Mouse (Mus musculus) frontal cortex, postnatal 10 days (tissue): ENCODE data around the gene Cacna2d2.
A peak's percentile ranks its signal among the peaks of the same experiment; 100 is the strongest.
"Not testable (repeated sequence)": the region's sequence is repeated elsewhere in the genome, so short reads cannot be mapped to it uniquely, and the experiment has no call there.

ENCODE experiments used
- DNase-seq, 2 experiments: peaks; one replicate each; pipeline ENCODE4 v3.0.0; 2022; ENCODE audit warnings: low spot score in 2 of 2, mixed read lengths in 1 of 2

The Cacna2d2 gene

DNA sequence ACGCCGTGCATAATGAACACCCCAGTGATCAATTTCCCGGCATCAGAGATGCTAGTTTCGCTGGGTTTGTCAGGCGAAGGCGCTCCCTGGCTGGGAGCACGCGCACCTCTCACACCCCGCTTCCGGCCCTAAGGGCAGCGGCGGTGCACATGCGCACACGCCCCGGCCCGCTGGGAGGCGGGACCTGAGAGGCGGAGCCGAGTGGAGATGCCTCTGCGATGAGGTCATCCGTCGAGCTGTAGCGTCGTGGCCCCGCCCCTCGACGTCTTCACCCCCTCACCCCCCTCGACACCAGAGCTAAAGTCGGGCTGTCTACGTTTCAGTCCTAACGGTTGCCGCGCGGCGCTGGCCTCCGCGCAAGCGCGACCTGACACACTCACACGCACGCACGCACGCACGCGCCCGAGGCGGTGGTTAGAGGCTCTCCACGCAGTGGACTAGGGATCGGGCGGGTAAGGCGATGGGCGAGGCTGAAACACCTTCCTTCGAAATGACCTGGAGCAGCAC lies 155.0 kb downstream of the Cacna2d2 start:
- DNase-seq = peak; percentile 92

DNA sequence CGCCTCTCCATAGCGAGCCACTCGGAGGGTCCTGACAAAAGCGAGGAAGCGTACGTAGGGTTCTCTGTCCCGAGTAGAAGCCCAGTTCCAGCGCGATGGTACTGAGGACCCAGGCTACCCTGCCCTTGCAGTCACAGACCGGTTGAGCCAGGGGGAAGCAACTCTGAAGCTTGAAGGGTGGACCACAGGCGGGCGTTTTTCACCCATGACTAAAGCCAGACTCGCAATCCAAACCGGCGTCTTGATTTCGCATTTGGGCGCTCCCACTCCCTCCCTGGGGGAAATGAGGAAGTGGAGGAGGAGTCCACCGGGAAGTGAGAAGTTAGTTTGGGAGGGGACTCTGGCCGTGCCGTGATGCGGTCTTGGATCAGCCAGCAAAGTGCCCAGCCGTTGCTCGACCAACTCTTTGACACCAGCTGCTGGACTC lies 155.6 kb downstream of the Cacna2d2 start:
- DNase-seq = no peak

DNA sequence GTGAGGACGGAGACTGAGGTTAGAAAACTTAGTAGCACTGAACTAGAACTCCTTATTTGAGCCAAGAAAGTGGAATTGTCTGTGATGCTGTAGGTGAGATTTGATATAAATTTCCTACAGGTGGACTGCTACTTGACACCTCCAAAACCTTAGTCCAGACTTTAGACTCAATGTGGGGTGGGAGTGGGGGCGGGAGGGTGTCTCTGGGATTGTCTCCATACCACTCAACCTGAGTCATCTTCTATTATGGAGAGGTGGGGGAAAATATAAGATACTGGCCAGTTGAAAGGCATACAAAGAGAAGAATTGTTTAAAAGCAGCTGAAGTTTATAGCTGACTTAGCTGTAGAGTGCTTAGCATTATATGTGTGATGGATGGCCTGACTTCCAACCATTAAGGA lies 156.3 kb downstream of the Cacna2d2 start:
- DNase-seq = no peak

DNA sequence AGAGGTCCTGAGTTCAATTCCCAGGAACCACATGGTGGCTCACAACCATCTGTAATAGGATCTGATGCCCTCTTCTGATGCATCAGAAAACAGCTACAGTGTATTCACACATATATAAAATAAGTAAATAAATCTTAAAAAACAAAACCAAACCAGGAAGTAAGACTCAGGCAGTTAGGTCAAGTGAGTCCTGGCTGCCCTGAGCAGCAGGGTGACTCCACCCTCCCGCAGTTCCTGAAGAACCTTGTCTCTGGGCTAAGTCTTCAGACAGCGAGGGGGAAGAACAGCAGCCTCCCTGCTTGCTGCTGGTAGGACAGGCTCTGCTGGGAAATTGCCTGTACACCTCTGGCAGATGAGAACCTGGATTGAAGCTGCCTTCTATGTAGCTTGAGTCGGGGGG lies 156.9 kb downstream of the Cacna2d2 start:
- no peak for DNase-seq

DNA sequence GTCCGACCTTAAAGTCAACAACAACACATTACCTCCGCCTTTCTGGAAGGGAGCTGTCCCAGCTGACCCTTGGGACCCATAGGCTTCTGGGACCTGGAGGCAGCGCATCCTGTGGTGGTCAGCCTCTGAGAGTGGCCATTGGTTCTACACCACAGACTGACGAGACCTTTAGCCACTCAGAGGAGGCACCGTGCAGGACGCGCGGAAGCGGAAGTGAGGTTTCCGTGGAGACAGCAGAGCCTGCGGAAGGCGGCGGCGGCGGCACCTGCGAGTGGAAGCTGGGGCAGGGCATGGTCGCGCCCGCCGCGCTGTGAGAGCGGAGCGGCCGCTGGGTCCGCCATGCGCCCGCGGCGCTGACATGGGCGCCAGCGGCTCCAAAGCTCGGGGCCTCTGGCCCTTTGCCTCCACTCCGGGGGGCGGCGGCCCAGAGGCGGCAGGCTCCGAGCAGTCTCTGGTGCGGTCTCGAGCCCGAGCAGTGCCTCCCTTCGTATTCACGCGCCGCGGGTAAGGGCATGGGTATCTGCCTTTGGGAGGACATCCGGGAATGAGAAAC lies 163.7 kb downstream of the Cacna2d2 start, which contains the start of gene Tusc2:
Gene Tusc2, plus strand, starts transcription at position 227 of the 553 bp plus-strand sequence.
- peak; percentile 91 to 93 for DNase-seq

DNA sequence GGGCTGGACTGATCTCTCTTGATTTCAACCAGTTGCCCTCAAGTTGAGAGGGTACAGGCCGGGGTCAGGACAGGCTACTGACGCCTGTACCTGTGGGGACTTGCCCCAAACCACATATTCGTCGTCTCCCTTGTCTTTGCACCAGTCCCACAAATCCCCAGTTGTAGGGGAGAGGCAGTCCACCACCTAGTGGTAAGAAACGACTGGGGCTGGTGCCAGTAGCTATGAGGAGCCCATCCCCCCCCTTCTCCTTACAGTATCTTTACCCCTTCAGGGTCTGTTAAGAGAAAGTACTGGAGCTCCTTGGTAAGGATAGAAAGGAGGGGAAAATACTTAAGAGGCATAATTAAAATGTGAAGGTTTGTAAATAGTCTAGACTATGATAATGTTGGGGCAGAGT lies 166.1 kb downstream of the Cacna2d2 start:
- DNase-seq = not testable (repeated sequence)

DNA sequence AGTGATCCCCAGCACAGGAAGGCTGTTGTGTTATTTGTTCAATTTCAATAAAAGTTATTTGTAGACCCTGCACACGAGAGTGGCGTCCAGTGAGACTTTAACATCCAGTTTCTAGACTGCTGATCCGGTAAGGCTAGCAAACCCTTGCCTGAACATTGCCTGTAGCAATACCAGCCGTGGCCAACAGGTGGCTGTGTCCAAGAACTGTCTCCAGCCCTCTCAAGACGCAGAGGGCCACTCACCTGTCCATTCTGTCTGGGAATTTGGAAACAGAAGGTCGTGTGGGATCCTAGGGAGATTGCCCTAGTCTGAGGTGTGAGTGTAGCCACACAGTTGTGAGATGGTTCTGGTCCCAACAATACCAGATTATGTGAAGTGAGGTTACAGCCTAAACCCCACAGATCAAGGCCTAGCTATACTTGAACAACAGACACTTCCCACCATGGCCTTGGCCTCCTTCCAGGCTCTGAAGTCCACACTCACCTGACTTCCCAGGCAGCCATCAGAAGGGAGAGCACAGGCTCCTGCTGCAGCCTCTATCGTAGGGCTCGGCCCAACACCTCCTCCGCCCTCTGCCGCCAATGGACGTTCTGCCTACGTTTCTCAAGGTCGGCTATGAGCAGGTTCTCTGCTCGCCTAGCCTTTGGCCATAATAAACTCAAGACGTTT lies 166.8 kb downstream of the Cacna2d2 start:
- peak in 1 of 2 experiments; percentile 67 for DNase-seq

DNA sequence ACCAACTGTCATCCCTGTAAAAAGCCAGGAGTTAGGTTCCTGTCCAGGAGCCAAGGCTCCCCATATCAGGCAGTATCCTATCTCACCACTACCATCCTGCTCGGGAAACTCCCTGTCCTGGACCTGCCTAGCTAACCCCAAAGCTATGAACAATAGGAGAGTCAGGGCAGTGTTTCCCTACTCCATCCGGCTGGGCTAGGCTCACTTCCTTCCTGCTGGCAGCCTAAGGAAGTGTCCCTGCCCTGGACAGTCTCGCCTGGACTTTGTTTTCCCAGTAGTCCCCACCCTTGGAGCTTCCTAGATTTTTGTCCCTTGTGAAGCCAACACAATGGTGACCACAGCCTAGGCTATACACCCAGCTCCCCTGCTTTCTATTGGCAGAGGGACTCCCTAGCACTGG lies 167.4 kb downstream of the Cacna2d2 start:
- DNase-seq = no peak

DNA sequence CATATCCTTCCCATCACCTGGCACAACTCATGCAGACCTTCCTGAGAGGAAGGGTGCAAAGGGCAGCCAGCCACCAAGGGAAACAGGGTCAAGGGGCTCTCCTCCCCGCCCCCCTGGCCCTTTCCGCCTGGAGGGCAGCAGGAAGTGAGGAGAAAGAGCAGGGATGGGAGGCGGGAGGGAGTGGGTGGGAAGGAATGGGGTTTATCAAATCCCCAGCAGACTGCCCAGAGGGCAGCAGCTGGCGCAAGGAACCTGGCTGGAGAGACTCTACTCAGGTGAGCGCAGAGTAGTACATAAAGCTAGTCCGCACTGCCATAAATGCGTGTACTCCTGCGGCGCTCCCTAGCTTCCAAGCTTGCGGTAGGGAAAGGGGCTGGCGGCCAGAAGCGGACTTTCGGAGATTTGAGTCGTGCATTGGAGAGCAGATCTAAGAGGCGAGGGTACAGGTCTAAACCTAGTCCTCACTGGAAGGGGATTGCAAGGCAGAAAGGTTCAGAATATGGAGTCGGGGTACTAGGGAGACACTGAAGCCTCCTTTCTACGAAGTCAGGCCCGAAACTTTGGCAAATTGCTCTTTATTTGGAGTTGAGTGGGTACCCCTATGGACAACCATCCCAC lies 168.4 kb downstream of the Cacna2d2 start, which contains the start of gene Hyal2:
Gene Hyal2, plus strand, starts transcription at position 244 of the 618 bp plus-strand sequence.
- DNase-seq = no peak

DNA sequence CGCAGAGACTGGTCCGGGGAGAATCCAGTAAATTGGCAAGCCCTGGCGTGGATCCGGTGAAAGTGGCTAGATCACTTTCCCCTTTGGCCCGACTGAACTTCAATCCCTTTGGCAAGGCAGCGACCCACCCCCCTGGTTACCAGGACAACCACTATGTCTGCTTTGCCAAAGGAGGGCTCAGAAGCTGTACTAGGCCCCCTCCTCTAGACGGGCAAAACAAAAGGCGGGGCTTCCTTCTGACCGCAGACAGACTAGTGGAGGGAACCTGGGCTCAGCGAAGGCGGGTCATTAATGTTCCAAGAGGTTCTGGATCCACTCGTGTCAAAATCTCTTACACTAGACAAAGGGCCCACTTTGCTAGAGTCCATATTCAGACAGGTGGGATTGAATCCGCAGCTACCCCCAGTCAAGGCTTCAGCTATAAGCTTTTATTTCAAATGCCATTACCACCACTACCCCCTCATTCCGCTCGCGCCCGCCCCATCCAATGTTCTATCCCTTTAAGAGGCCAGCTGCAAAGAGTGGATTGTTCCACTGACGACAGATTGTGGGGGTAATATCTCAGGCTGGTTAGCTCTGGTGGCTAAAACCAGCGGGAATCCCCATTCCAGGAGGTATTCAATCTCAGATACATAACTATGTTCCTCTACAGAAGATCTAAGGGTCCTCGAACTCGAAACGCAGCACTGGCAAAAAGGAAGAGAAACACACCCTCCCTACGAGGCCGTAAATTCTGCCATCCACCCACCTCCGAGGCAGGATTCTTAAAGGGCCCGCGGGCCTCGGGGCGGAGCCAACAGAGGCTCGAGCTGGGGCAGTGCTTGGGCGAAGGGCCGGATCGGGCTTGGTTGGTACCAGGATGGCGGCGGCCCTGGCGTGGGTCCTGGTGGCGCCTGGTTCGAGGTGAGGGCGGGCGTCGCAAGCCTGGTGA lies 169.2 kb downstream of the Cacna2d2 start:
- DNase-seq = peak; percentile 77 to 82

DNA sequence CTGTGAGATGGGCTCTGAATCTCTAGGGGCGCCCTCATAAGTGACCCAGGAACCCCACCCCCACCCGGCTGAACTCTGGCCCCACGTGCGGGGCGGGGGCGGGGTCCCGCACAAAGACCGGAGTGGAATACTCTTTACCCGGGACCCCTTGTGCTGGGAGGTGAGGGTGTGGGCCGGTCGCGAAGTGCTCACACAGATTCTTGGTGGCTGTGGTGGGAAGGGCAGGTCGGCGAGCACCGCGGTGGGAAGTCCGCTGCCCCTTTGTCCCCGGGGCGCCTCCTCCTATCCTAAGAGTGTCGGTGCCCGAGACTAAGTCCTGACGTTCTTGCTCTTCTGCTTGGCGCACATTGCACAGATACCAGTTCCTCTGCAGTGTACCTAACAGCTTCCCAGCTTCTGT lies 169.9 kb downstream of the Cacna2d2 start:
- no peak for DNase-seq

DNA sequence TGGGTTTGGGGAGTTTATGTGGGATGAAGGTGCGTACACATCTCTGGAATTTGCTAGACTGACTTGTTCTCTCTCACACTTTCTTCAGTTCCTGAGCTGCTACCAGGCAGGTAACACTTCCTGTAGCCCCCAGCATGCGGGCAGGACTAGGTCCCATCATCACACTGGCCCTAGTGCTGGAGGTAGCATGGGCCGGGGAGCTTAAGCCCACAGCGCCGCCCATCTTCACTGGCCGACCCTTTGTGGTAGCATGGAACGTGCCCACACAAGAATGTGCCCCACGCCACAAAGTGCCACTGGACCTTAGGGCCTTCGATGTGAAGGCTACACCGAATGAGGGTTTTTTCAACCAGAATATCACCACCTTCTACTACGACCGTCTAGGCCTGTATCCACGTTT lies 170.6 kb downstream of the Cacna2d2 start:
- no peak for DNase-seq

DNA sequence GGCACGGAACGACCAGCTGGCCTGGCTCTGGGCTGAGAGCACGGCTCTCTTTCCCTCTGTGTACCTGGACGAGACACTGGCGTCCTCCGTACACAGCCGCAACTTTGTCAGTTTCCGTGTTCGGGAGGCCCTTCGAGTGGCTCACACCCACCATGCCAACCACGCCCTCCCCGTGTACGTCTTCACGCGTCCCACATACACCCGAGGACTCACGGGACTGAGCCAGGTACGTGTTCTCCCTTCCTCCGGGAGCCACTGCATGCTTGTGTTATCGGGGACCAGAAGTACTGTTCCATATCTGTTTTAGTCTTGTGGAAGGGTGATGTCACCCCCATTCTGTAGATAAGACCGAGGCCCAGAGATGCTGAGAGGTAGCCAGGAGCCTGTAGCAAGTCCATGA lies 171.4 kb downstream of the Cacna2d2 start:
- no peak for DNase-seq

DNA sequence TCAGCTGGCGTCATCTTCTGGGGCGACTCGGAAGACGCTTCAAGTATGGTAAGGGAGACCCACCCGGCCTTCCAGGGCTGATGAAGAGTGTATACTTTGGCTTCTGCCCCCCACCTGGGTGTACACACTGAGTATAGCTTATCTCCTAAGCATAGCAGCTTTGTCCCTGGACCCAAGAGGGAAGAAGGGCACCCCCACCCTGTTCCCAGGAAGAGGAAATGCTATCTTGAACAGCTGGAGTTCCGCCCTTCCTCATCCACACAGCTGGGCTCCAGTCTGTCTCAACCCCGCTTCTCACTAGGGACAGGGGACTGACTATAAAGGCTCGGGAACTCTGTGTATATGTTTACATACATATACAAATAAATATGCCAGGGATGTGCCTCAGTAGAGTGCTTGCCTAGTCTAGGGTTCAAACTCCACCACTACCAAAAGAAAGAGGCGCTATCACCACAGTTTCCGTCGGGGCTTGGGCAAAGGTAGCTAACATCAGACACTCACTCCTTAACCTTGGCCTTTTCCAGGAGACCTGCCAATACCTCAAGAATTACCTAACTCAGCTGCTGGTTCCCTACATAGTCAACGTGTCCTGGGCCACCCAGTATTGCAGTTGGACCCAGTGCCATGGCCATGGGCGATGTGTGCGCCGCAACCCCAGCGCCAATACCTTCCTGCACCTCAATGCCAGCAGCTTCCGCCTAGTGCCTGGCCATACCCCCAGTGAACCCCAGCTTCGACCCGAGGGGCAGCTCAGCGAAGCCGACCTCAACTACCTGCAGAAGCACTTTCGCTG lies 172.3 kb downstream of the Cacna2d2 start:
- DNase-seq = no peak

DNA sequence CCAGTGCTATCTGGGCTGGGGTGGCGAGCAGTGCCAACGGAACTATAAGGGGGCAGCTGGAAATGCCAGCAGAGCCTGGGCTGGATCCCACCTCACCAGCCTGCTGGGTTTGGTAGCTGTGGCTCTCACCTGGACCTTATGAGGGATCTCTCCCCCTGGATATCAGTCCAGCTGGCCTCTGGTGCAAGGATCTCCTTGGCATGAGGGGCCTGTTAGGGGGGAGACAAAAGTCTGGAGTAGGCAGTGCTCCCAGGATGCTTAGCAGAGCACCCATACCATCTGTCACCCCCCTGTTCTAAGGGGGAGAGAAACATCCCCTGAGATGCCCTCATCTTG lies 172.9 kb downstream of the Cacna2d2 start:
- DNase-seq = no peak

DNA sequence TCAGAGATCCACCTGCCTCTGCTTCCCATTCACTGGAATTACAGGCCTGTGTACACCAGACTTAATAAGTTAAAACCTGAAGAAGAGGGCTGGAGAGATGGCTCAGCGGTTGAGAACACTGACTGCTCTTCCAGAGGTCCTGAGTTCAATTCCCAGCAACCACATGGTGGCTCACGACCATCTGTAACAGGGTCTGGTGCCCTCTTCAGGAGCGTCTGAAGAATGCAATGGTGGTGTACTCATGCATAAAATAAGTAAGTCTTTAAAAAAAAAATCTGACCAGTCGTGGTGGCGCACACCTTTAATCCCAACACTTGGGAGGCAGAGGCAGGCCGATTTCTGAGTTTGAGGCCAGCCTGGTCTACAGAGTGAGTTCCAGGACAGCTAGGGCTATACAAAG lies 174.4 kb downstream of the Cacna2d2 start:
- not testable (repeated sequence) for DNase-seq

DNA sequence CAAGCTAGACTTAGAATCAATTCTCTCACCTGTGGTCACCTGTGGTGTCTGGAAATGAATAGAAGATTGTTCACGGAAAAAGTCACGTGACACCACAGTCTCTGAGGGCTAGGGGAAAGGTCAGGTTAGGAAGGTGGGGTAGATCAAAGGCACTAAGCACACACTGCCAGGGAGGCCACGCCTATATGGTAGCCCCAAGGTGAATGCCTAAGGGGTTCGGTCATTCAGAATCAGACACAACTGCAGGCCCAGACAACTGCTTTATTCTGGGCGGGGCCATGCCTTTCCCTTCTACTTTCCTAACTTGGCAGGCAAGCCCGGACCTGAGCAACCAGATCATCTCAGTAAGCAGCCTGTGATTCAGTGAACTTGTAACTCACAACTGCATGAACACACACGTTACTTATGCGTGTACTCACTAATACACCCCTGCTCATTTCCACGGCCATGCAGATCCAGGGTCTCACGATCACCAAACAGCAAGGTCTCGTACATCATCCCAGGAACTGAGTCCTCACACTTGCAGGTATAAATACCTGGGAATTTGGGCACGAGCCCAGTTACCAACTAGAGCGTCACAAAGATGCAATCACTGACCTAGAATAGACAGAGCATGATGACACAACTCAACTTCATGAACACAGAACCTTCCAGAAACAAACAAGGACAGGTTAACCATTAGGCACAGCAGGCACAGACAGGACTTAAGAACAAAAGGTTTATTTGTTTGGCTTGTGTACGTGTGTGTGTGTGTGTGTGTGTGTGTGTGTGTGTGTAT lies 176.4 kb downstream of the Cacna2d2 start:
- DNase-seq = no peak

DNA sequence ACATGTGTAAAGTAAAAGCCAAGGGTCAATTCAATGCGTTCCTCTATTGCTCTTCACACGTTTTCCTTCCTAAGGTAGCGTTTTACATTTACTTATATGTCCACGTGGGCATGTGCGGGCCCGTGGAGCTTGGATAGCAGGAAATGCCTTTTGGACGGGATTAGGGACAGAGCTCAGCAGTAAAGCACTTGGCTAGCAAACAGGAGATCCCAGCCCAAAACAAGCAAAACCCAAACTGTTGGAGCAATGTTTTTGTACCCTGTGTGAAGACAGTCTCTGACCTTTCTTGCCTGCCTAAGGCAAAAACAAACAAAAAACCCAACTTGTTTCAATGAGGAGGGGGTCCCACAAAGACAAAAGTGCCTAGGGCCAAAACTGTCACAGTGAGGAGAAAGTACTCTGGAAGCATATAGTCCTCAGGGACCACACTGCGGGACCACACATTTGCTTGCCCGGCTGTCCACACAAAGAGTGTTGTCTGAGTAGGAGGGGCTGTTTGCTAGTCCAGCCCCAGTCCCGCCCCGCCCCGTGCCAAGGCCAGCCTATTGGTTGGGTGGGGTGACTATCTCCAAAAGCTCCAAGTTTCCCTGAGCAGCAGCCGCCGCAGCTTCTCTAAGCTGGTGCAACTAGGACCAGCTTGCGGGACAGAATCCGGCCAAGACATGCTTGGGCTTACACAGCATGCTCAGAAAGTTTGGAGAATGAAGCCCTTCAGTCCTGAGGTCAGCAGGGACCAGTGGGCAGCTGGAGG lies 177.1 kb downstream of the Cacna2d2 start, which contains the start of gene Hyal1:
Gene Hyal1, plus strand, starts transcription at position 571 of the 751 bp plus-strand sequence.
- no peak for DNase-seq

DNA sequence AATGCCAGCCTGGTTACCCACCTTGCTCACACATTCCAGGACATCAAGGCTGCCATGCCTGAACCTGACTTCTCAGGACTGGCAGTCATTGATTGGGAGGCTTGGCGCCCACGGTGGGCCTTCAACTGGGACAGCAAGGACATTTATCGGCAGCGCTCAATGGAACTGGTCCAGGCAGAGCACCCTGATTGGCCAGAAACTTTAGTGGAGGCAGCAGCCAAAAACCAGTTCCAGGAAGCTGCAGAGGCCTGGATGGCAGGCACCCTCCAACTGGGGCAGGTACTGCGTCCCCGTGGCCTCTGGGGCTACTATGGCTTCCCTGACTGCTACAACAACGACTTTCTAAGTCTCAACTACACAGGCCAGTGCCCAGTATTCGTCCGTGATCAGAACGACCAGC lies 178.5 kb downstream of the Cacna2d2 start:
- DNase-seq = no peak
